Mouse (Mus musculus) lung, postnatal 0 days (tissue): ENCODE measurements at regions not wholly inside any gene's neighbourhood (a gene's known extent, or its start where the extent isn't known, plus 50 kb on each side); places are given as distances from the start of the nearest gene placed in this dataset.

Experiments
- CTCF ChIP-seq: IDR thresholded peaks from 2 replicates; pipeline ENCODE4 v1.5.1; 2016; ENCODE audit warnings: antibody characterized with exemption, mild to moderate bottlenecking
- EP300 ChIP-seq: IDR thresholded peaks from 2 replicates; pipeline ENCODE4 v1.6.1; 2016; ENCODE audit warnings: antibody characterized with exemption, mild to moderate bottlenecking, control low read depth

GRCm38 (mm10) chr1:83851081-83851480 lies 443.1 kb upstream of the Sphkap start:
- TF ChIP-seq CTCF: no peak
- no peak for TF ChIP-seq EP300
